29 mouse cellular contexts compared by ENCODE assay signal in the genomic region with DNA sequence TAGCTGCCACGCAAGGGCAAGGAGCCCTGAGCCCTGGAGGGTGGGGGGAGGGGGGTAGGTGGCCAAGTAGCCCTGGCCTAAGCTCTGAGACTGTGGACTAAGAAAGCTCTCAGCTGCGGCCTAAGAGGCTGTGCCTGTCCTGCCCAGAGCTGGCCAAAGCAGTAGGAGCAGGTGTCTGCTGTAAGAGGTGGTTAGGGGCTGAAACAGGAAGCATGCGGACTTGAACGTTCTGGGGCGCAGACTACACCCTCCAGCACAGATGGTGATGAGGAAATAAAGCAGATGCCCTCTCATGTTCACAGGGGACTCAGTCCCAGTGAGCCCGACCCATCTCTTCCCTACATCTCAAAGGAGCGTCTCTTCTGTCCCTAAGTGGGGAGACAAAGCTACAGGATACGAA. TPM values are rescaled to one million over a fixed set of nuclear protein-coding genes. Genes with fewer than 3 reads are reported as not detected.
DNase-seq lines count a peak whose midpoint lies in the region; ATAC-seq lines count a peak whose summit lies in the region.
"Had no signal": no experiment of that assay in that cellular context is flagged by ENCODE, and none has a peak within 500 bp of the region (broad histone marks: within the 10 kb centered on the region; RNA-seq: fewer than 3 reads in every experiment).

No protein-coding gene starts in this region.

- H3K4me1 ChIP-seq in forebrain, embryonic 11.5 days (replicated peaks; ENCODE audit: control insufficient read depth, insufficient read depth, low read length), result no peaks in the 10 kb centered on the region
- H3K4me1 ChIP-seq in forebrain, embryonic 12.5 days, result peaks cover 6% of the 10 kb centered on the region; the same call in 1 of the 2 replicates

- H3K27ac ChIP-seq in forebrain, embryonic 11.5 days (ENCODE audit: low read depth, low read length), result no peak overlapping the region
- H3K27ac ChIP-seq in forebrain, embryonic 12.5 days, result no peak overlapping the region
- H3K27ac ChIP-seq: embryonic facial prominence, embryonic 15.5 days; kidney, embryonic 15.5 days; left cerebral cortex, adult 2 months had no signal

- WGBS in forebrain, embryonic 11.5 days, result 86% methylated on average over 8 of the region's 8 CpGs
- WGBS in forebrain, embryonic 12.5 days, result 91% methylated on average over 8 of the region's 8 CpGs

- H3K4me2 ChIP-seq in forebrain, embryonic 11.5 days (ENCODE audit: low read depth, low read length, severe bottlenecking), result no peak overlapping the region
- no peak overlapping the region for H3K4me2 ChIP-seq in forebrain, embryonic 12.5 days
- H3K4me2 ChIP-seq: embryonic facial prominence, embryonic 15.5 days; heart, embryonic 12.5 days; kidney, embryonic 15.5 days; midbrain, embryonic 11.5 days had no signal

- H3K27me3 ChIP-seq in forebrain, embryonic 11.5 days (ENCODE audit: control insufficient read depth, insufficient read depth, low read length), result no peaks in the 10 kb centered on the region
- peaks cover 5% of the 10 kb centered on the region; the same call in 1 of the 2 replicates for H3K27me3 ChIP-seq in forebrain, embryonic 12.5 days
- H3K27me3 ChIP-seq: CH12.LX; embryonic facial prominence, embryonic 15.5 days; kidney, embryonic 15.5 days; Patski had no signal

- H3K9me3 ChIP-seq in forebrain, embryonic 11.5 days (ENCODE audit: control insufficient read depth, low read length), result no peaks in the 10 kb centered on the region
- no peaks in the 10 kb centered on the region for H3K9me3 ChIP-seq in forebrain, embryonic 12.5 days
- H3K9me3 ChIP-seq: embryonic facial prominence, embryonic 15.5 days; G1E; heart, embryonic 12.5 days; kidney, embryonic 15.5 days had no signal

- DNase-seq in forebrain, embryonic 11.5 days (ENCODE audit: low spot score), result peak; percentile 47
- DNase-seq in thymus, postnatal 0 days (ENCODE audit: low spot score), result peak; percentile 53
- DNase-seq in thymus, adult 18-20 months, result no peak
- DNase-seq in thymus, postnatal 14 days, result peak; percentile 36
- no peak for DNase-seq in heart, postnatal 4 days
- DNase-seq in layer of hippocampus, postnatal 25 days (ENCODE audit: extremely low spot score in 1 of 2, low spot score in 1 of 2), result no peak
- DNase-seq: cerebellum, adult 11-12 months; cerebellum, postnatal 10 days; embryo, embryonic 11 days; gastrocnemius, postnatal 14 days; heart, adult 18-20 months; heart, postnatal 10 days; kidney, adult 11 months; kidney, postnatal 36 days; left cerebral cortex, postnatal 4 days; liver; lung, postnatal 4 days had no signal

- no peak for ATAC-seq in forebrain, embryonic 11.5 days (replicated peaks; ENCODE audit: low FRiP score)
- ATAC-seq in forebrain, embryonic 12.5 days (ENCODE audit: low FRiP score), result no peak
- ATAC-seq: forebrain, embryonic 16.5 days; Patski had no signal

- H3K4me3 ChIP-seq in forebrain, embryonic 11.5 days (ENCODE audit: low read depth, low read length), result no peak overlapping the region
- no peak overlapping the region for H3K4me3 ChIP-seq in forebrain, embryonic 12.5 days (replicated peaks)
- H3K4me3 ChIP-seq: embryonic facial prominence, embryonic 15.5 days; heart, embryonic 12.5 days; kidney, embryonic 15.5 days; left cerebral cortex, adult 2 months had no signal

- H3K9ac ChIP-seq in forebrain, embryonic 11.5 days (ENCODE audit: low read length), result no peak overlapping the region
- H3K9ac ChIP-seq in forebrain, embryonic 12.5 days, result no peak overlapping the region
- H3K9ac ChIP-seq: embryonic facial prominence, embryonic 15.5 days; heart, embryonic 12.5 days; kidney, embryonic 15.5 days had no signal

- H3K36me3 ChIP-seq in forebrain, embryonic 11.5 days (ENCODE audit: control insufficient read depth, insufficient read depth, low read length), result peaks cover 9% of the 10 kb centered on the region
- H3K36me3 ChIP-seq in forebrain, embryonic 12.5 days (replicated peaks), result peaks cover 56% of the 10 kb centered on the region

RNA-seq across cellular contexts. Expression of gene Podnl1, which starts 6.4 kb away (rescaled TPM):
- polyA plus RNA-seq in forebrain, embryonic 11.5 days (2014; fragmentation: Nextera tagmentation; extraction: Ambion mirVana), result 0.17 and 0.21 TPM in 2 replicates
- polyA plus RNA-seq in forebrain, embryonic 12.5 days (2016; fragmentation: Nextera tagmentation; extraction: Ambion mirVana), result 0.32 and 0.36 TPM in 2 replicates
- polyA plus RNA-seq in thymus, postnatal 0 days (2015; fragmentation: Nextera tagmentation; extraction: Ambion mirVana), result 2.1 and 2.3 TPM in 2 replicates
- not detected for total RNA-seq in heart, postnatal 4 days (2021)
- not detected for total RNA-seq in layer of hippocampus, postnatal 25 days (2021)
- total RNA-seq: G1E; left cerebral cortex, adult 2 months; left cerebral cortex, postnatal 4 days had no signal
- polyA plus RNA-seq: liver, embryonic 16.5 days; neural tube, embryonic 11.5 days had no signal

RNA-seq across cellular contexts. Expression of gene Cc2d1a, which starts 15.5 kb away (rescaled TPM):
- 16.0 and 17.1 TPM in 2 replicates for polyA plus RNA-seq in forebrain, embryonic 11.5 days (2014; fragmentation: Nextera tagmentation; extraction: Ambion mirVana)
- 17.7 and 20.4 TPM in 2 replicates for polyA plus RNA-seq in forebrain, embryonic 12.5 days (2016; fragmentation: Nextera tagmentation; extraction: Ambion mirVana)
- 18.9 and 20.1 TPM in 2 replicates for polyA plus RNA-seq in thymus, postnatal 0 days (2015; fragmentation: Nextera tagmentation; extraction: Ambion mirVana)
- 10 to 100 TPM; 12.6 to 15.6 TPM for total RNA-seq in heart, postnatal 4 days (2021)
- total RNA-seq in layer of hippocampus, postnatal 25 days (2021), result 10 to 100 TPM; 52.6 to 54.0 TPM

RNA-seq across cellular contexts. Expression of gene 4930432K21Rik, which starts 15.6 kb away (rescaled TPM):
- 1.2 and 1.5 TPM in 2 replicates for polyA plus RNA-seq in forebrain, embryonic 11.5 days (2014; fragmentation: Nextera tagmentation; extraction: Ambion mirVana)
- 2.1 and 2.3 TPM in 2 replicates for polyA plus RNA-seq in forebrain, embryonic 12.5 days (2016; fragmentation: Nextera tagmentation; extraction: Ambion mirVana)
- 1.3 and 1.4 TPM in 2 replicates for polyA plus RNA-seq in thymus, postnatal 0 days (2015; fragmentation: Nextera tagmentation; extraction: Ambion mirVana)
- under 1 TPM; 0.38 to 0.60 TPM for total RNA-seq in heart, postnatal 4 days (2021)
- 1 to 10 TPM; 1.4 to 2.1 TPM for total RNA-seq in layer of hippocampus, postnatal 25 days (2021)

RNA-seq across cellular contexts. Expression of gene Dcaf15, which starts 27.7 kb away (rescaled TPM):
- 14.4 and 14.5 TPM in 2 replicates for polyA plus RNA-seq in forebrain, embryonic 11.5 days (2014; fragmentation: Nextera tagmentation; extraction: Ambion mirVana)
- polyA plus RNA-seq in forebrain, embryonic 12.5 days (2016; fragmentation: Nextera tagmentation; extraction: Ambion mirVana), result 18.7 and 19.4 TPM in 2 replicates
- polyA plus RNA-seq in thymus, postnatal 0 days (2015; fragmentation: Nextera tagmentation; extraction: Ambion mirVana), result 14.7 and 18.1 TPM in 2 replicates
- 10 to 100 TPM; 19.7 to 20.5 TPM for total RNA-seq in heart, postnatal 4 days (2021)
- total RNA-seq in layer of hippocampus, postnatal 25 days (2021), result 10 to 100 TPM; 18.5 to 19.1 TPM

RNA-seq across cellular contexts. Expression of gene Nanos3, which starts 52.8 kb away (rescaled TPM):
- 2.9 and 5.0 TPM in 2 replicates for polyA plus RNA-seq in forebrain, embryonic 11.5 days (2014; fragmentation: Nextera tagmentation; extraction: Ambion mirVana)
- 5.9 and 6.0 TPM in 2 replicates for polyA plus RNA-seq in forebrain, embryonic 12.5 days (2016; fragmentation: Nextera tagmentation; extraction: Ambion mirVana)
- polyA plus RNA-seq in thymus, postnatal 0 days (2015; fragmentation: Nextera tagmentation; extraction: Ambion mirVana), result 5.3 and 6.2 TPM in 2 replicates
- total RNA-seq in heart, postnatal 4 days (2021), result 1 to 10 TPM; 3.6 to 4.3 TPM
- 1 to 10 TPM; 2.6 to 3.0 TPM for total RNA-seq in layer of hippocampus, postnatal 25 days (2021)
- total RNA-seq: CH12.LX, G1E had no signal
- polyA plus RNA-seq: G1E; liver, embryonic 16.5 days had no signal

Comparison
In these comparisons a context has a peak if more than half of its experiments do, and no peak if none do; other contexts are left out.
1. DNase-seq: peak in forebrain, embryonic 11.5 days (single experiment), thymus, postnatal 0 days (single experiment) and thymus, postnatal 14 days (single experiment); none in thymus, adult 18-20 months (0 of 2), heart, postnatal 4 days (single experiment) and layer of hippocampus, postnatal 25 days (0 of 2).